Mouse (Mus musculus) gastrocnemius, adult 2 months (tissue): ENCODE data around the gene Iqcg. TPM values are rescaled to one million over a fixed set of nuclear protein-coding genes. Genes with fewer than 3 reads are reported as not detected.

Experiments
- DNase-seq: peaks from one replicate; pipeline ENCODE4 v3.0.0; 2022
- H3K27ac ChIP-seq: fragments of 200-600 bp; 2 replicates; pipeline ENCODE4 v1.8.1; 2022; ENCODE audit warnings: mild to moderate bottlenecking
- H3K4me3 ChIP-seq: fragments of 200-600 bp; 2 replicates; pipeline ENCODE4 v1.8.1; 2022; ENCODE audit warnings: mild to moderate bottlenecking, moderate library complexity
- CTCF ChIP-seq: fragments of 200-600 bp; IDR thresholded peaks from 2 replicates; pipeline ENCODE4 v1.8.1; 2022; ENCODE audit warnings: antibody characterized with exemption, mild to moderate bottlenecking, moderate library complexity
- intact Hi-C: fragments of 180-260 bp; cut with DNase I; formaldehyde crosslinking; loops from one replicate; pipeline ENCODE4 v1.15.1; 2025
- microRNA-seq: library from miRNA; unstranded; fragments of <30 nt; microRNA quantifications from one replicate; pipeline ENCODE4 v1.2.0, GENCODE M21; 2021
- total RNA-seq, 2 experiments: library from RNA; stranded (reverse); gene quantifications; 2 replicates each; pipeline ENCODE4 v1.2.3; 2021

Gene Iqcg
- total RNA-seq, 2 experiments from 2014 or later: 2.0 to 3.0 TPM

GRCm38 (mm10) chr16:33007436-33007835, 48.6 kb downstream of the Iqcg start:
- intact Hi-C loops: no loop called here

DNA sequence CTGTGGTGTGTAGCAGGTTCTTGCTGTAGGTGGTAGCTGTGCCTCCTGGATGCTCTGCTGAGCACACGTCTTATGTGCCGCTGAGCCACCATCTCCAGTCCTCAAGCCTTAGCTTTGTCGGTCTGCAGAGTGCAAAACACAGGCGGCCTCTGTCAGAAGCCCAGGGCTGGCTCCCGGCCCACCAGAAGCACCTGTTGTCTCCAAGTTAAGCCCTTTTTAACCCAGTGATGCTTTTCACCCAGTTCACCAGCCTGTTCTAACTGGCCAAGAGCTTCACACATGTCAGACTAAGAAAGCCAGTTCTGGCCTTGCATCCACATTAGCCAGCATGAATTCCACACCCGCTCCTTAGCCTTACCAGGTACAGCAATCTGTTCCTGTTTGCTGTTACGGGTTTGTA, 49.1 kb downstream of the Iqcg start:
- Histone ChIP-seq H3K27ac (no peak overlapping the region), H3K4me3 (no peak overlapping the region)
- intact Hi-C loops: no loop called here
- TF ChIP-seq CTCF: no peak
- DNase-seq: peak; percentile 34

More at GRCm38 (mm10) chr16:33007436-33007835, 48.6 kb downstream of the Iqcg start:
- TF ChIP-seq CTCF: no peak
- Histone ChIP-seq H3K27ac (no peak overlapping the region), H3K4me3 (no peak overlapping the region)
- DNase-seq: peak; percentile 44

GRCm38 (mm10) chr16:33005216-33005615, 50.8 kb downstream of the Iqcg start:
- no peak overlapping the region for H3K4me3 ChIP-seq
- intact Hi-C loops: no loop called here
- DNase-seq: peak; percentile 39
- H3K27ac ChIP-seq: no peak overlapping the region
- TF ChIP-seq CTCF: no peak

DNA sequence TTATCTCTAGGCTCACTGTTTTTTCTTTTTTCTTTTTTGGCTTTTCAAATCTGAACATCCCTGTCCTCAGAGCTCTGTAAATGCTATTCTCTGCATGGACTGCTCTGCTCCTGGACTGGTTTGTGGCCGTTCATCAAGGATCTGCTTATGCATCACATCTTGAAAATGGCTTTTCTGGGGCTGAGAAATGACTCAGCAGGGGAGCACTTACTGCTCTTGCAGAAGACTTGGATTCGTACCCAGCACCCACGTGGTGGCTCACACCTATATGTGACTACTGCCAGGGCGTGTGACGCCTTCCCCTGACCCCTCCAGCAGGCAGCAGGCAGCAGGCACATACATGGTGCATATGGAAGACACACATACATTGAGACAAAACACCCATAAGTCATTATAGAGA, 63.9 kb downstream of the Iqcg start:
- intact Hi-C loops: no loop called here
- H3K27ac ChIP-seq: no peak overlapping the region
- no peak for TF ChIP-seq CTCF

DNA sequence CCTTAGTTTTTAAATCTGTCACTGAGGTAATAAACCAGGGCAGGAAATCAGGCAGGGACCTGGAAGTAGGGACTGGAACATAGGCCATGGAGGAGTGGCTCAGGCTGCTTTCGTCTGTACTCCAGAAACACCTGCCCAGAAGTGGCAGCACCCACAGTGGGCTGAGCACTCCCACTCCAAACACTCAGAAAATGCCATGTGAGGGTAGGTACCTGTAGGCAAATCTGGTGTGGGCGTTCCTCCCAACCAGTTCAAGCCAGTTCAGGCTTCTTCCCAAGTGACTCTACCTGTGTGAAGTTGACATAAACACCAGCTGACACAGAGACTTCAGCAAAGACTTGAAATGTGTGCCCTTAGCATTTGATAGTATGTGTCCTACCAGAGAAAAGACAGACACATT, 71.4 kb downstream of the Iqcg start:
- H3K27ac ChIP-seq: no peak overlapping the region
- no peak for TF ChIP-seq CTCF
- no peak for DNase-seq
- intact Hi-C loops: no loop called here
- no peak overlapping the region for H3K4me3 ChIP-seq

More for the DNA sequence above, 63.9 kb downstream of the Iqcg start:
- no peak overlapping the region for H3K4me3 ChIP-seq
- no peak for DNase-seq

DNA sequence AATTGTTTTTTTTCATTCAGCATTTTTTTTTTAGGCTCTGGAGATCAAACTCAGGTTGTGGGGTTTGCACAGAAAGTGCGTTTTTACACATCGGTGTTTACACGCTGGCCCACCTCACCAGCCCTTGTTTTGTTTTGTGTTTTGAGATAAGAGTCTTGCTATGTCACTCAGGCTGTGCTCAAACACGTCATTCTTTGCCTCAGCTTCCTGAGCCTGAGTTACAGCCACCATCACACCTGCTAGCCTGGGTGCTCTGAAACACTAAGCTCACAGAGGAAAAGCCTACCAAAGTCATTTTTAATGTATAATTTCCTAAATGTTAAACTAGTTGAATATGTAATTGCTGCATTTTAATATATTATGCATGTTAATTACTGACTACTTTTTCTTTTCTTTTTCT, 74.6 kb downstream of the Iqcg start:
- Histone ChIP-seq H3K4me3 (no peak overlapping the region), H3K27ac (no peak overlapping the region)
- intact Hi-C loops: no loop called here
- DNase-seq: no peak
- TF ChIP-seq CTCF: no peak

- no peak overlapping the region for H3K4me3 ChIP-seq
- DNase-seq: no peak
- intact Hi-C loops: no loop called here
- no peak for TF ChIP-seq CTCF
- no peak overlapping the region for H3K27ac ChIP-seq
Measured at GRCm38 (mm10) chr16:32980227-32980626, 75.8 kb downstream of the Iqcg start.

- TF ChIP-seq CTCF: no peak
- H3K4me3 ChIP-seq: no peak overlapping the region
- H3K27ac ChIP-seq: no peak overlapping the region
- DNase-seq: no peak
- intact Hi-C loops: no loop called here
Measured at GRCm38 (mm10) chr16:32973047-32973446, 83.0 kb downstream of the Iqcg start.

GRCm38 (mm10) chr16:32972535-32972934, 83.5 kb downstream of the Iqcg start:
- intact Hi-C loops: no loop called here
- no peak for DNase-seq
- Histone ChIP-seq H3K27ac (no peak overlapping the region), H3K4me3 (no peak overlapping the region)
- TF ChIP-seq CTCF: no peak

Small RNA genes within 50 kb of the gene (microRNA-seq; reads per million reads assigned to microRNA genes)
- gene Gm22231 (not detected), gene Mir1947 (not detected)

Other genes starting within 250 kb of the Iqcg start
- gene Smbd1, start 245.7 kb downstream of the Iqcg start, total RNA-seq: not detected
- gene Fyttd1, start 178.7 kb downstream of the Iqcg start, total RNA-seq: 10 to 100 TPM; 95.0 to 95.1 TPM
- gene Rubcn, start 178.5 kb downstream of the Iqcg start, total RNA-seq: 10 to 100 TPM; 24.0 to 28.5 TPM
- gene Lrch3, start 142.1 kb downstream of the Iqcg start, total RNA-seq: 10 to 100 TPM; 14.1 to 16.0 TPM
- gene Rpl35a, start 235 bp upstream of the Iqcg start, total RNA-seq: 100 to 1,000 TPM; 217 to 291 TPM
- gene Lmln, start 6.3 kb upstream of the Iqcg start, total RNA-seq: 1 to 10 TPM; 2.1 to 2.8 TPM
- gene Osbpl11, start 128.9 kb upstream of the Iqcg start, total RNA-seq: 10 to 100 TPM; 15.5 to 15.6 TPM
- gene Snx4, start 195.2 kb upstream of the Iqcg start, total RNA-seq: 10 to 100 TPM; 12.6 to 15.2 TPM